Mouse (Mus musculus): ENCODE measurements around the gene Slc44a1. TPM values are rescaled to one million over a fixed set of nuclear protein-coding genes. Genes with fewer than 3 reads are reported as not detected.

Gene Slc44a1
- polyA plus RNA-seq, 1 experiment, result 71.5 TPM

GRCm38 (mm10) chr4:53465887-53466286, 25.7 kb downstream of the Slc44a1 start:
- TF ChIP-seq POLR2A (IDR thresholded peaks at IDR 0.05; ENCODE audit: low read depth, low read length) (no peak), CTCF (IDR thresholded peaks at IDR 0.05; ENCODE audit: extremely low read depth, insufficient read length, insufficient replicate concordance, low read depth, low read length) (no peak)
- Histone ChIP-seq H3K27me3 (ENCODE audit: control insufficient read depth, insufficient read depth, low read length) (no peaks in the 10 kb centered on the region), H3K36me3 (ENCODE audit: control insufficient read depth, insufficient read depth, low read length) (peaks cover 2% of the 10 kb centered on the region; the same call in 1 of the 2 replicates), H3K27ac (ENCODE audit: insufficient read depth, low read depth, low read length) (no peak overlapping the region), H3K4me3 (ENCODE audit: low read depth, low read length) (no peak overlapping the region), H3K4me1 (ENCODE audit: control insufficient read depth, insufficient read depth, insufficient read length, low read length) (peaks cover 5% of the 10 kb centered on the region; the same call in 1 of the 2 replicates)
- WGBS, result 91% methylated on average over 1 of the region's 1 CpGs

DNA sequence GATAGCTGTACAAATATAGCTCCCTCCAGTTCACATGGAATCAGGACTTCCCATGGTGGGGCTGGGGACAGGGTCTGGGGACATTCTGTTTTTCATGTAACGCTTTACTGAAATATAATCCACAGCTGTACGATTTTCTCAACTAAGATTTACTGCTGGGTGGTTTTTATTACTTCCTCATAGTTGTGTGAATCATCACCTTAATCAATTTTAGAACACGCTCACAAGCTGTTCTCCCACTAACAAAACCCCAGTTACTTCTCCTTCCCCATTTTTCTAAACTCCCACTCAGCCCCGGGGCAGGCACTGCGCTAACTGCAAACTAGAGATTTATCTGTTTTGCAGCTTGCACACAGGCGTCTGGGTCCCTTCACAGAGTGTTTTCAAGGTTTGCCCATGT, 28.8 kb downstream of the Slc44a1 start:
- TF ChIP-seq CTCF (IDR thresholded peaks at IDR 0.05; ENCODE audit: extremely low read depth, insufficient read length, insufficient replicate concordance, low read depth, low read length), result no peak
- H3K27me3 ChIP-seq (ENCODE audit: control insufficient read depth, insufficient read depth, low read length), result no peaks in the 10 kb centered on the region
- H3K4me3 ChIP-seq (ENCODE audit: low read depth, low read length), result no peak overlapping the region
- peaks cover 2% of the 10 kb centered on the region; the same call in 1 of the 2 replicates for H3K36me3 ChIP-seq (ENCODE audit: control insufficient read depth, insufficient read depth, low read length)
- peaks cover 5% of the 10 kb centered on the region; the same call in 1 of the 2 replicates for H3K4me1 ChIP-seq (ENCODE audit: control insufficient read depth, insufficient read depth, insufficient read length, low read length)
- whole genome bisulfite sequencing, result 22% methylated on average over 6 of the region's 6 CpGs
- H3K27ac ChIP-seq (ENCODE audit: insufficient read depth, low read depth, low read length), result 0 out of 2 replicates have a peak overlapping the region, but pooled peaks have one; percentile 3

- Histone ChIP-seq H3K27me3 (ENCODE audit: control insufficient read depth, insufficient read depth, low read length) (no peaks in the 10 kb centered on the region), H3K36me3 (ENCODE audit: control insufficient read depth, insufficient read depth, low read length) (no peaks in the 10 kb centered on the region), H3K4me3 (ENCODE audit: low read depth, low read length) (no peak overlapping the region), H3K4me1 (ENCODE audit: control insufficient read depth, insufficient read depth, insufficient read length, low read length) (peaks cover 4% of the 10 kb centered on the region; the same call in 1 of the 2 replicates), H3K27ac (ENCODE audit: insufficient read depth, low read depth, low read length) (no peak overlapping the region)
- no peak for TF ChIP-seq POLR2A (IDR thresholded peaks at IDR 0.05; ENCODE audit: low read depth, low read length)
Measured at GRCm38 (mm10) chr4:53474109-53474508, 33.9 kb downstream of the Slc44a1 start.

GRCm38 (mm10) chr4:53475230-53475952, 35.2 kb downstream of the Slc44a1 start:
- Histone ChIP-seq H3K27me3 (ENCODE audit: control insufficient read depth, insufficient read depth, low read length) (no peaks in the 10 kb centered on the region), H3K4me3 (ENCODE audit: low read depth, low read length) (no peak overlapping the region), H3K4me1 (ENCODE audit: control insufficient read depth, insufficient read depth, insufficient read length, low read length) (peaks cover 3% of the 10 kb centered on the region; the same call in 1 of the 2 replicates), H3K36me3 (ENCODE audit: control insufficient read depth, insufficient read depth, low read length) (no peaks in the 10 kb centered on the region), H3K27ac (ENCODE audit: insufficient read depth, low read depth, low read length) (no peak overlapping the region)
- WGBS, result 83% methylated on average over 20 of the region's 20 CpGs
- no peak for TF ChIP-seq POLR2A (IDR thresholded peaks at IDR 0.05; ENCODE audit: low read depth, low read length)
- TF ChIP-seq CTCF (IDR thresholded peaks at IDR 0.05; ENCODE audit: extremely low read depth, insufficient read length, insufficient replicate concordance, low read depth, low read length), result no peak

DNA sequence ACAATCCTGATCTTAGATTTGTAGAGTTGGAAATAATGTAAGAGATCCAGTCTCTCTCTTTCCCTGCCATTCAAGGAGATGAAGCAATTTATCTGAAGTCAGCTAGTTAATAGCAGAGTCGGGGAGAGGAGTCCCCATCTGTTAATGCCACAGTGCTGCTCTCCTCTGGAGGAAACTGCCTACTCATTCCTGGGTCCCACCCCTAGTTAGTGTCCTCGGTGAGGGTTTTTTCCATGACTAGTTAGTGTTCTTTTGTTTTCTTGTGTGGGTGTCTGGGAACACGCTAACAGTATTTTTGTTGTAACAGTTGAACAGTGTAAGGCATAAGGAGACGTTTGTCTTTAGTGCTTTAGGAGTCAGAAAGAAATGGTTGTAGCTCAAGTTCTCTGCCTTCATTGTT, 38.4 kb downstream of the Slc44a1 start:
- Histone ChIP-seq H3K27ac (ENCODE audit: insufficient read depth, low read depth, low read length) (no peak overlapping the region), H3K36me3 (ENCODE audit: control insufficient read depth, insufficient read depth, low read length) (peaks cover 7% of the 10 kb centered on the region), H3K4me1 (ENCODE audit: control insufficient read depth, insufficient read depth, insufficient read length, low read length) (peaks cover 3% of the 10 kb centered on the region; the same call in 1 of the 2 replicates), H3K27me3 (ENCODE audit: control insufficient read depth, insufficient read depth, low read length) (no peaks in the 10 kb centered on the region), H3K4me3 (ENCODE audit: low read depth, low read length) (no peak overlapping the region)
- no peak for TF ChIP-seq CTCF (IDR thresholded peaks at IDR 0.05; ENCODE audit: extremely low read depth, insufficient read length, insufficient replicate concordance, low read depth, low read length)
- no peak for TF ChIP-seq POLR2A (IDR thresholded peaks at IDR 0.05; ENCODE audit: low read depth, low read length)
- WGBS, result 82% methylated on average over 4 of the region's 4 CpGs

GRCm38 (mm10) chr4:53487216-53488188, 47.3 kb downstream of the Slc44a1 start:
- Histone ChIP-seq H3K4me3 (ENCODE audit: low read depth, low read length) (no peak overlapping the region), H3K4me1 (ENCODE audit: control insufficient read depth, insufficient read depth, insufficient read length, low read length) (no peaks in the 10 kb centered on the region), H3K27ac (ENCODE audit: insufficient read depth, low read depth, low read length) (no peak overlapping the region), H3K36me3 (ENCODE audit: control insufficient read depth, insufficient read depth, low read length) (peaks cover 12% of the 10 kb centered on the region), H3K27me3 (ENCODE audit: control insufficient read depth, insufficient read depth, low read length) (no peaks in the 10 kb centered on the region)
- WGBS, result 60% methylated on average over 12 of the region's 12 CpGs
- TF ChIP-seq CTCF (IDR thresholded peaks at IDR 0.05; ENCODE audit: extremely low read depth, insufficient read length, insufficient replicate concordance, low read depth, low read length) (no peak), POLR2A (IDR thresholded peaks at IDR 0.05; ENCODE audit: low read depth, low read length) (no peak)

- Histone ChIP-seq H3K27me3 (ENCODE audit: control insufficient read depth, insufficient read depth, low read length) (no peaks in the 10 kb centered on the region), H3K4me3 (ENCODE audit: low read depth, low read length) (no peak overlapping the region), H3K27ac (ENCODE audit: insufficient read depth, low read depth, low read length) (no peak overlapping the region), H3K36me3 (ENCODE audit: control insufficient read depth, insufficient read depth, low read length) (peaks cover 6% of the 10 kb centered on the region), H3K4me1 (ENCODE audit: control insufficient read depth, insufficient read depth, insufficient read length, low read length) (no peaks in the 10 kb centered on the region)
- whole genome bisulfite sequencing, result 51% methylated on average over 5 of the region's 5 CpGs
- TF ChIP-seq POLR2A (IDR thresholded peaks at IDR 0.05; ENCODE audit: low read depth, low read length), result no peak
- TF ChIP-seq CTCF (IDR thresholded peaks at IDR 0.05; ENCODE audit: extremely low read depth, insufficient read length, insufficient replicate concordance, low read depth, low read length), result no peak
Measured at GRCm38 (mm10) chr4:53488803-53489202, 48.6 kb downstream of the Slc44a1 start.

Measured in small intestine, adult 2 months (tissue).